Mouse (Mus musculus) ES-Bruce4 (cell line): ENCODE measurements around the gene Hoxb4.

ENCODE experiments used
- CTCF ChIP-seq: IDR thresholded peaks from one replicate; pipeline ENCODE4 v1.8.1; 2011; ENCODE audit warnings: low read depth, low read length
- POLR2A ChIP-seq: IDR thresholded peaks from one replicate; pipeline ENCODE4 v1.8.1; 2011; ENCODE audit warnings: low read length; ENCODE audit not compliant: insufficient read depth

DNA sequence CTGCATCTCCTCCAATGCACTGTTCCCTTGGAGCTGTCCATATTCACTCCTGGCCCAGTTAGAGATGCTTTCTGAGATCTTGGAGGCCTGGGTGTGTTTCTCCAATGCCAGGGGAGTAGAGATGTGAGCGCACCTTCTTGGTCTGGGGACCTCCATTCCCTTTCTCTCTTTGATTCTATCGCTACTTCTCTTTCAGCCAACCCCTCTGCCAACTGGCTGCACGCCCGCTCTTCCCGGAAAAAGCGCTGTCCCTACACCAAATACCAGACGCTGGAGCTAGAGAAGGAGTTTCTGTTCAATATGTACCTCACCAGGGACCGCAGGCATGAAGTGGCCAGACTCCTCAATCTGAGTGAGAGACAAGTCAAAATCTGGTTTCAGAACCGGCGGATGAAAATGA, 43.6 kb upstream of the Hoxb4 start:
- TF ChIP-seq CTCF = no peak
- no peak for TF ChIP-seq POLR2A
